Mouse (Mus musculus) liver, embryonic 15.5 days (tissue): ENCODE measurements at regions not wholly inside any gene's neighbourhood (a gene's known extent, or its start where the extent isn't known, plus 50 kb on each side); places are given as distances from the start of the nearest gene placed in this dataset.
"Not testable (repeated sequence)": the region's sequence is repeated elsewhere in the genome, so short reads cannot be mapped to it uniquely, and the experiment has no call there.

Experiments
- ATAC-seq: fragments of 200-750 bp; cut with Nextera tagmentation; 2 replicates; pipeline ENCODE4 v1.8.0; 2017; ENCODE audit warnings: moderate number of reproducible peaks, mild to moderate bottlenecking, moderate library complexity; ENCODE audit not compliant: insufficient read depth
- H3K27ac ChIP-seq: fragments of 300-500 bp; sonication (generic); replicated peaks from 2 replicates; pipeline ENCODE4 v1.5.1; 2015; ENCODE audit warnings: mild to moderate bottlenecking, inconsistent platforms
- H3K27me3 ChIP-seq: fragments of 300-500 bp; sonication (generic); 2 replicates; pipeline ENCODE4 v1.6.1; 2015; ENCODE audit warnings: mild to moderate bottlenecking, inconsistent platforms
- H3K36me3 ChIP-seq: fragments of 300-500 bp; sonication (generic); replicated peaks from 2 replicates; pipeline ENCODE4 v1.6.1; 2015; ENCODE audit warnings: moderate library complexity, mild to moderate bottlenecking, inconsistent platforms
- H3K4me1 ChIP-seq: fragments of 300-500 bp; sonication (generic); replicated peaks from 2 replicates; pipeline ENCODE4 v1.6.1; 2015; ENCODE audit warnings: inconsistent platforms
- H3K4me2 ChIP-seq: fragments of 300-500 bp; sonication (generic); 2 replicates; pipeline ENCODE4 v1.6.1; 2015; ENCODE audit warnings: moderate library complexity, mild to moderate bottlenecking, inconsistent platforms
- H3K4me3 ChIP-seq: fragments of 300-500 bp; sonication (generic); replicated peaks from 2 replicates; pipeline ENCODE4 v1.5.1; 2015; ENCODE audit warnings: mild to moderate bottlenecking, inconsistent platforms
- H3K9ac ChIP-seq: fragments of 300-500 bp; sonication (generic); 2 replicates; pipeline ENCODE4 v1.6.1; 2015; ENCODE audit warnings: moderate library complexity, mild to moderate bottlenecking, inconsistent platforms
- H3K9me3 ChIP-seq: fragments of 300-500 bp; sonication (generic); replicated peaks from 2 replicates; pipeline ENCODE4 v1.6.1; 2016; ENCODE audit warnings: inconsistent platforms
- WGBS: fragments of 180-500 bp; shearing (Covaris S2); methylation state at CpG from one replicate; pipeline ENCODE4 v1.1.7; 2015; ENCODE audit warnings: mixed read lengths; ENCODE audit not compliant: insufficient replicate concordance; 5-methylcytosine and 5-hydroxymethylcytosine counted together

DNA sequence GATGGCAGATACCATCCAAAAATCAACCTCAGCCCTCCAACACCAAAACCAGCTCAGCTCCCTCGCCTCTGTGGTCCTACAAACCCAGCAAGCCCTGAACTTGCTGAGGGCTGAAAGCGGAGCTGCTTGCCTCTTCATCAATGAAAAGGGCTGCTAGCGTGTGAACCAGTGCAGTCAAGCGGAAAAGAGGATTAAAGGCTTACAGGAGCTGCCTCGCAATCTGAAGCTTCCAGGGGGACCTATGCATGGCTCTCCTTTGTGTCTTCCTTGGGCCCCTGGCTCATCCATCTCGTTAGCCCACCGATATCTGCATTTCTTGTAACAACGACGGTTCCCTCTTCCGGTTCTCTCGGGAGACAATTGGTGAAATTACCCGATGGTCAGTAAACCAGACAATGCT lies 107.3 kb upstream of the Ipo5 start:
- Histone ChIP-seq H3K9me3 (no peaks in the 10 kb centered on the region), H3K4me3 (no peak overlapping the region), H3K27ac (no peak overlapping the region), H3K36me3 (no peaks in the 10 kb centered on the region), H3K27me3 (no peaks in the 10 kb centered on the region), H3K4me1 (no peaks in the 10 kb centered on the region), H3K9ac (no peak overlapping the region), H3K4me2 (no peak overlapping the region; the same call in 1 of the 2 replicates)
- WGBS = 12% methylated on average over 12 of the region's 12 CpGs
- ATAC-seq = no peak

DNA sequence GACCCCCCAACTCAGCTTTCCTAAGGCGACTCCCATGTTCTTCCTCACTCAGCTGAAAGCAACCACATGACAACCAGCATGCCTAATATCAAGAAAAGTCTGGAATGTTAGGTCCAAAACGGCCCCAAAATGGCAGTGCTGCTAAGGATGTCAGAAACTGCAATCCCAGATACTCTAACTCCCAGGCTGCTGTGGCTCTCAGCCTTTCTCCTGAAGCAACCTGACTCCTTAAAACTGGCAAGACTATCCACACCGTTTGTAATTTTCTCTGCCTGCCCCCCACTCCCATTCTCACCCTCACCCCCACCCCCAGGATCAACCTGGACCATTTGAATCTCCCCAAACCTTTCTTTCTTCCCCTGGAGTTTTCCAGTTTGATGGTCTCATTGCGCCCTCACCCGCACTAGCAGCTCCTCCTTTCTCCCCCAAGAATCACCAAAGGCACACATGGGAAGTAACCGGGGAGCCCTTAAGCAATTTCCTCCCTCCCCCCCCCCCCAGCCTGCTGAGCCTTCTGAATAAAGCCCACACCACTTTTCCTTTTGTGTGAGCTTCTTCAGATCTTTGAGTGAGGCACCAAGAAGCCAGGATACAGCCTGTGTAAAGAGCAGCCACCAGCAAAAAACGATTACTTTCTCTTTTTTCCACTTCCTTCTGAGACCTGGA lies 106.7 kb upstream of the Ipo5 start:
- Histone ChIP-seq H3K9ac (no peak overlapping the region), H3K36me3 (no peaks in the 10 kb centered on the region), H3K4me3 (no peak overlapping the region), H3K4me1 (no peaks in the 10 kb centered on the region), H3K27me3 (no peaks in the 10 kb centered on the region), H3K9me3 (no peaks in the 10 kb centered on the region), H3K4me2 (no peak overlapping the region; the same call in 1 of the 2 replicates), H3K27ac (no peak overlapping the region)
- 20% methylated on average over 7 of the region's 7 CpGs for WGBS
- no peak for ATAC-seq

- no peak for ATAC-seq
- H3K4me2 ChIP-seq = no peak overlapping the region
- H3K4me3 ChIP-seq = no peak overlapping the region
- H3K9ac ChIP-seq = no peak overlapping the region
- H3K9me3 ChIP-seq = no peaks in the 10 kb centered on the region
- WGBS = 56% methylated on average over 6 of the region's 6 CpGs
- H3K27me3 ChIP-seq = no peaks in the 10 kb centered on the region
- H3K27ac ChIP-seq = no peak overlapping the region
- no peaks in the 10 kb centered on the region for H3K4me1 ChIP-seq
- H3K36me3 ChIP-seq = no peaks in the 10 kb centered on the region
Observed at GRCm38 (mm10) chr14:120805137-120805536, 105.9 kb upstream of the Ipo5 start.

- 37% methylated on average over 12 of the region's 12 CpGs for WGBS
- H3K4me2 ChIP-seq, H3K27me3 ChIP-seq, H3K36me3 ChIP-seq, H3K27ac ChIP-seq, H3K9ac ChIP-seq, H3K9me3 ChIP-seq, H3K4me1 ChIP-seq, H3K4me3 ChIP-seq, ATAC-seq: not testable (repeated sequence)
Observed at GRCm38 (mm10) chr14:120805816-120806552, 105.0 kb upstream of the Ipo5 start.

- no peak for ATAC-seq
- no peak overlapping the region for H3K4me2 ChIP-seq
- no peaks in the 10 kb centered on the region for H3K27me3 ChIP-seq
- H3K4me3 ChIP-seq = no peak overlapping the region
- no peaks in the 10 kb centered on the region for H3K4me1 ChIP-seq
- no peak overlapping the region for H3K9ac ChIP-seq
- 57% methylated on average over 7 of the region's 10 CpGs for WGBS
- no peaks in the 10 kb centered on the region for H3K36me3 ChIP-seq
- no peak overlapping the region for H3K27ac ChIP-seq
- no peaks in the 10 kb centered on the region for H3K9me3 ChIP-seq
Observed at GRCm38 (mm10) chr14:120806553-120806893, 104.5 kb upstream of the Ipo5 start.

DNA sequence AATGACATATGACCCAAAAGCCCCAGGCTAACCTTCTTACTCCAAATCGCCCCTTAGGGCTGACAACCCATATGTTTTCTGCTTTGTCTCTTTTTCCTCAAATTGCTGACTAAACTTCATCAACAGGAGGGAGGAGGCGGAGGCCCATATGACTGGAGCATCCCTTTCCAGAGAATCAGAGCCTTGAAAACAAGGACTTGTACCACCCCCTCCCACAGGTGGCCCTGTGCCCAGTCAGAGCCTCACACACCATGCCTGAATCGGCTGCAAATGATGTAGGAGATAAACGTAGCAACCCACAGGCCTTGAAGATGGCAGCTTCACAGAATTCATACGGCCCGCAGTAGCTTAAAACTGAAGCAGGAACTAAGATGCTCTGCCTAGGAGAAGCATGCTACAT lies 101.7 kb upstream of the Ipo5 start:
- Histone ChIP-seq H3K27ac (no peak overlapping the region), H3K4me3 (no peak overlapping the region), H3K27me3 (no peaks in the 10 kb centered on the region), H3K4me2 (no peak overlapping the region), H3K9me3 (no peaks in the 10 kb centered on the region), H3K9ac (no peak overlapping the region), H3K36me3 (no peaks in the 10 kb centered on the region), H3K4me1 (no peaks in the 10 kb centered on the region)
- WGBS = 67% methylated on average over 6 of the region's 6 CpGs
- no peak for ATAC-seq

DNA sequence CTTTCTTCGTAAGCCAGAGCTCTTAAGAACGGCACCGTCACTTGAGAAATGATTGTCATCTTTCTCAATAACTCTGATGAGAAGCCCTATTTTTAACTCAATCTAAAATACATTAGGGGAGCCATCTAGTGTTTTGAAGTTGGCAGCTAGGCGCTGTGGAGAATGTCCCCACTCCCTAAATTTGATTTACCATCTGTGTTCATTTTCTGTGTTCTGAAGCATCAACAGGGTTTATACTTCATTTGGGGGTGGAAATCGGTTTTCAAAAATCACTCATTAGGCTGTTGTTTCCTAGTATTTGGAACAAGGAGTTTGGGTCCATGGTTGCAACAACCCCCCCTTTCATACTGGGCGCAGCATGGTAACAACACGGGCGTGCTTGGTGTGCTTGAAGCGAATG lies 97.1 kb upstream of the Ipo5 start:
- Histone ChIP-seq H3K4me1 (no peaks in the 10 kb centered on the region), H3K9ac (no peak overlapping the region), H3K4me3 (no peak overlapping the region), H3K4me2 (no peak overlapping the region), H3K36me3 (no peaks in the 10 kb centered on the region), H3K9me3 (no peaks in the 10 kb centered on the region), H3K27me3 (no peaks in the 10 kb centered on the region), H3K27ac (no peak overlapping the region)
- WGBS = 76% methylated on average over 9 of the region's 9 CpGs
- no peak for ATAC-seq

DNA sequence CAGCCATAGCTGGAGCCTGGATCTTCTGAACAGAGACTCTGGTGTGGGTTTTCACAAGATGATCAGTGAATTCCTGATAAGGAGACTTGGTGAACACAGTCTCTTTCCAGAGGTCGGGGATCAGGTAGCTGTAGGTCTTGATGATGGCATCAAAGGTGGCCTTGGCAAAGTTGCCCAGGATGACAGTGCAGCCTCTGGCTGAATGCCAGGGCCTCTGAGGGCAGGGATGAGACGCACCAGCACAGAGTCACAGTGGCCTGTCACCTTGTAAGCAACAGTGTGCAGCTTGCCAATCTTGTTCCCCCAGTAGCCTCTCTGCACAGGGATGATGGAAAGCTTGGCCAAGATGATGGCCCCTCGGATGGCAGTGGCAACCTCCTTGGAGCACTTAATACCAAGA lies 95.9 kb upstream of the Ipo5 start:
- 45% methylated on average over 3 of the region's 3 CpGs for WGBS

DNA sequence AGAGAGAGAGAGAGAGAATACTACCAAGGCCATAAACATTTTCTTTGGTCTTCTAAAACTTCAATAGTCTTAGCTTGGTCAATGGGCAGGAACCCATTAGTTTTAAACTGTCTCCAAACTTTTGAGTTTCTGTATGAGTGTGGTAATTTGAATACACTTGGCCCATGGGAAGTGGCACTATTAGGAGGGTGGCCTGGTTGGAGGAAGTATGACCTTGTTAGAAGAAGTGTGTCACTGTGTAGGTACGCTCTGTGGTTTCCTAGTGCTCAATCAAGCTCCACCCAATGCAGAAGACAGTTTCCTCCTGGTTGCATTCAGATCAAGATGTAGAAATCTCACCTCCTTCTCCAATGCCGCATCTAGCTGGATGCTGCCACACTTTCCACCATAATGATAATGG lies 94.5 kb upstream of the Ipo5 start:
- H3K9me3 ChIP-seq = no peaks in the 10 kb centered on the region
- 50% methylated on average over 2 of the region's 2 CpGs for WGBS
- ATAC-seq = no peak
- H3K36me3 ChIP-seq = no peaks in the 10 kb centered on the region
- H3K27ac ChIP-seq = no peak overlapping the region
- no peak overlapping the region for H3K4me2 ChIP-seq
- no peaks in the 10 kb centered on the region for H3K4me1 ChIP-seq
- no peak overlapping the region for H3K9ac ChIP-seq
- no peaks in the 10 kb centered on the region for H3K27me3 ChIP-seq
- H3K4me3 ChIP-seq = no peak overlapping the region

More for the DNA sequence above, 95.9 kb upstream of the Ipo5 start:
- not testable (repeated sequence) for H3K4me2 ChIP-seq, H3K36me3 ChIP-seq, H3K4me1 ChIP-seq, H3K9ac ChIP-seq, H3K27ac ChIP-seq, ATAC-seq, H3K4me3 ChIP-seq, H3K27me3 ChIP-seq, H3K9me3 ChIP-seq

DNA sequence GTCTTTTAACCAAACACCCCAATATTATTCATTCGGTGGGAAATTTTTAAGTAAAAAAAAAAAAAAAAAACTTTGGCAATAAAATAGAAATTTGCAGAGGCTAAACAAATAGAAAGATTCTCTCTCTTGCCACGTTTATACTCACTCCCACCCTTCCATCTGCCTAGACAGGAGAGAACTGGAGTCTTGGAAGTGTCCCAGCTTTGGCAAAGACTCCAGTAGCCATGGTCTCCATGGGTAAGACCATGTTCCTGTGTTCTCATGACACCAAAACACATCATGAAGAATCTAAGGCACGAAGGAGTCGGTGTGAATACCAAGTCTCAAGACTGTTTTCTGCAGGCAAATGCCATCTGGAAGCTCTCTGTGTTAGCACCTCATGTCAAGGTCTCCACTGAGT lies 84.8 kb upstream of the Ipo5 start:
- 57% methylated on average over 4 of the region's 4 CpGs for WGBS
- no peak overlapping the region for H3K4me3 ChIP-seq
- ATAC-seq = no peak
- H3K9me3 ChIP-seq = no peaks in the 10 kb centered on the region
- H3K4me2 ChIP-seq = no peak overlapping the region
- no peaks in the 10 kb centered on the region for H3K36me3 ChIP-seq
- no peak overlapping the region for H3K27ac ChIP-seq
- H3K4me1 ChIP-seq = no peaks in the 10 kb centered on the region
- no peak overlapping the region for H3K9ac ChIP-seq
- no peaks in the 10 kb centered on the region for H3K27me3 ChIP-seq

DNA sequence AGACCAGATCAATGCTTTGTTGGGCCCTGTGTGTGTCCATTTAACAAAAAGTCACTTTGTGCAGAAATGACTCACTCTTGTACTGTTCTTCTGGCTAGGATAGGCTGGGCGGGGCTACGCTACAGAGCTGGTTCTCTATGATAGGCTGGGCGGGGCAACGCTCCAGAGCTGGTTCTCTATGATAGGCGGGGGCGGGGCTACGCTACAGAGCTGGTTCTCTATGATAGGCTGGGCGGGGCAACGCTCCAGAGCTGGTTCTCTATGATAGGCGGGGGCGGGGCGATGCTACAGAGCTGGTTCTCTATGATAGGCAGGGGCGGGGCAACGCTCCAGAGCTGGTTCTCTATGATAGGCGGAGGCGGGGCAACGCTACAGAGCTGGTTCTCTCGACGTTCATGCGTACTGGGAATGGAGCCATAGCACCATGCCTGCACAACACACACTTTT lies 80.6 kb upstream of the Ipo5 start:
- ATAC-seq, H3K9me3 ChIP-seq, H3K4me2 ChIP-seq, H3K27ac ChIP-seq, H3K27me3 ChIP-seq, H3K4me3 ChIP-seq, H3K9ac ChIP-seq, H3K36me3 ChIP-seq: not testable (repeated sequence)
- 18% methylated on average over 20 of the region's 20 CpGs for WGBS
- H3K4me1 ChIP-seq = peaks cover 14% of the 10 kb centered on the region

GRCm38 (mm10) chr14:120831397-120831796 lies 79.6 kb upstream of the Ipo5 start:
- ATAC-seq = no peak
- Histone ChIP-seq H3K4me3 (no peak overlapping the region), H3K4me2 (no peak overlapping the region), H3K9ac (no peak overlapping the region), H3K27me3 (no peaks in the 10 kb centered on the region), H3K4me1 (peaks cover 14% of the 10 kb centered on the region), H3K36me3 (no peaks in the 10 kb centered on the region), H3K27ac (no peak overlapping the region), H3K9me3 (no peaks in the 10 kb centered on the region)
- 60% methylated on average over 5 of the region's 5 CpGs for WGBS
